Mouse (Mus musculus) thymus, adult 2 months (tissue): Measurements from ENCODE around the gene Abca2. TPM values are rescaled to one million over a fixed set of nuclear protein-coding genes. Genes with fewer than 3 reads are reported as not detected.

ENCODE experiments used
- DNase-seq: peaks from one replicate; pipeline ENCODE4 v3.0.0; 2021
- H3K27ac ChIP-seq: fragments of 200-500 bp; 2 replicates; pipeline ENCODE4 v1.5.1; 2012; ENCODE audit warnings: low read length, control low read depth; ENCODE audit not compliant: control insufficient read depth, insufficient read depth
- H3K27me3 ChIP-seq: fragments of 200-500 bp; 2 replicates; pipeline ENCODE4 v1.6.1; 2012; ENCODE audit warnings: mild to moderate bottlenecking, low read length, moderate library complexity, mixed read lengths; ENCODE audit not compliant: control insufficient read depth, insufficient read depth
- H3K36me3 ChIP-seq: fragments of 200-500 bp; 2 replicates; pipeline ENCODE4 v1.6.1; 2012; ENCODE audit warnings: mild to moderate bottlenecking, low read length, moderate library complexity; ENCODE audit not compliant: control insufficient read depth, insufficient read depth
- H3K4me1 ChIP-seq: fragments of 200-500 bp; replicated peaks from 2 replicates; pipeline ENCODE4 v1.6.1; 2012; ENCODE audit warnings: low read length; ENCODE audit not compliant: control insufficient read depth, insufficient read depth
- H3K4me3 ChIP-seq: fragments of 200-500 bp; 2 replicates; pipeline ENCODE4 v1.5.1; 2012; ENCODE audit warnings: mild to moderate bottlenecking, low read length, control low read depth, moderate library complexity; ENCODE audit not compliant: control insufficient read depth, insufficient read depth
- CTCF ChIP-seq: fragments of 200-500 bp; IDR thresholded peaks from 2 replicates; pipeline ENCODE4 v1.5.1; 2012; ENCODE audit warnings: mild to moderate bottlenecking, control low read depth, low read length, moderate library complexity, borderline replicate concordance; ENCODE audit not compliant: control insufficient read depth, poor library complexity, insufficient read depth; ENCODE audit errors: extremely low read depth
- POLR2A ChIP-seq: fragments of 200-500 bp; IDR thresholded peaks from 2 replicates; pipeline ENCODE4 v1.6.1; 2012; ENCODE audit warnings: mild to moderate bottlenecking, low read length, control low read depth, moderate library complexity; ENCODE audit not compliant: control insufficient read depth, poor library complexity, insufficient read depth; ENCODE audit errors: extremely low read depth
- WGBS: fragments of 180-500 bp; shearing (Covaris S2); methylation state at CpG from one replicate; pipeline ENCODE4 v1.1.7; 2018; 5-methylcytosine and 5-hydroxymethylcytosine counted together
- polyA plus RNA-seq: library from polyadenylated mRNA; depleted of rRNA; stranded (reverse); fragments of >200 nt; gene quantifications from 2 replicates; pipeline ENCODE4 v1.2.3, GENCODE M21; 2012; rRNA removed

Gene Abca2
- 86.6 and 100 TPM in 2 replicates for polyA plus RNA-seq

DNA sequence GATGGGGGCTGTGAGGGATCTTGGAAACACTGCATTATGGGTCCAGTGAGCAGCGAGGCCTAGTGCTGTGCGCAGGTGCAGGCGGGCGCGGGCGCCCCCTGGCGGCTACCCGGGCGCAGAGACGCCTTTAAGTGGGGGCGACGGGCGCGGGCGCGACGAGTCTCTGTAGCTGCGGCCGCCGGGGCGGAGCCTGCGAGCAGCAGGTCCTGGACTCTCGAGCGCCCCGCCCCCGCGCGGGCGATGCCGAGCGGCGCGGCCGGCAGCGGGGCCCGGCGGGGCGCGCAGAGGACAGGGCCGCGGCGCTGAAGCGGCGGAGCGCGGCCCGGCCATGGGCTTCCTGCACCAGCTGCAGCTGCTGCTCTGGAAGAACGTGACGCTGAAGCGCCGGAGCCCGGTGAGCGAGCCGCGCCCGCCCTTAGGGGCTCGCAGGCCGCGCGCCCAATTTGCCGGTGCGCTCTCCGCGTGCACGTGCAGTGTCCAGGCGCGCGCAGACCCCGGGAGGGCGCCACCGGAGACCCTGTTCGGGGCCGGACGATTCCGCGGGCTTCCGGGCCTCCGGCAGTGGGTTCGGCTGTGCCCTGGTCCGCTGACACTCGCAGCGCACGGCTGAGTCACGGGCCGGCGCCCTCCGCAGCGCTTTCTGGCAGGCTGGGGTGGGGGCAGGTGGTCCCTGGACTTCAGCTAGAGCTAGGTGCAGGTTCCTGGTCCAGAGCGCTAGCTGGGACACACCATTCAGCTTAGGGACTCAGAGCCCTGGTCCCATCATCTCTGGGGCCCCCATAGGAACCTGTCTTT lies at the start of gene Abca2:
TSS of gene Abca2 (plus strand) at position 262 of the 795 bp plus-strand sequence.
- peak; percentile 99 for TF ChIP-seq CTCF
- TF ChIP-seq POLR2A: peak; percentile 57; the same call in 1 of the 2 replicates
- H3K4me3 ChIP-seq: peak within 1 kb of the TSS; percentile 66
- peak; percentile 95 for DNase-seq
- under 1% methylated on average over 89 of the region's 89 CpGs for WGBS
- H3K4me1 ChIP-seq: peaks cover 24% of the 10 kb centered on the region
- H3K27me3 ChIP-seq: no peaks in the 10 kb centered on the region
- no peaks in the 10 kb centered on the region for H3K36me3 ChIP-seq
- no peak within 1 kb of the TSS for H3K27ac ChIP-seq

GRCm38 (mm10) chr2:25384492-25384891 lies 44.0 kb upstream of the Abca2 start:
- H3K4me1 ChIP-seq: no peaks in the 10 kb centered on the region
- DNase-seq: no peak
- no peak for TF ChIP-seq POLR2A
- TF ChIP-seq CTCF: no peak
- WGBS: 90% methylated on average over 5 of the region's 5 CpGs
- H3K27me3 ChIP-seq: no peaks in the 10 kb centered on the region
- no peaks in the 10 kb centered on the region for H3K36me3 ChIP-seq
- H3K27ac ChIP-seq: no peak overlapping the region
- no peak overlapping the region for H3K4me3 ChIP-seq

GRCm38 (mm10) chr2:25391266-25391665 lies 37.2 kb upstream of the Abca2 start:
- no peak for TF ChIP-seq CTCF
- TF ChIP-seq POLR2A: no peak
- Histone ChIP-seq H3K4me1 (no peaks in the 10 kb centered on the region; the same call in 1 of the 2 replicates), H3K27ac (no peak overlapping the region), H3K36me3 (no peaks in the 10 kb centered on the region), H3K27me3 (no peaks in the 10 kb centered on the region; the same call in 1 of the 2 replicates), H3K4me3 (no peak overlapping the region)
- no peak for DNase-seq
- WGBS: 75% methylated on average over 5 of the region's 5 CpGs

- Histone ChIP-seq H3K27me3 (peaks cover 3% of the 10 kb centered on the region; the same call in 1 of the 2 replicates), H3K4me3 (no peak overlapping the region), H3K27ac (no peak overlapping the region), H3K4me1 (peaks cover 3% of the 10 kb centered on the region; the same call in 1 of the 2 replicates), H3K36me3 (no peaks in the 10 kb centered on the region)
- DNase-seq: no peak
- TF ChIP-seq CTCF (no peak), POLR2A (no peak)
- 65% methylated on average over 3 of the region's 3 CpGs for WGBS
Observed at GRCm38 (mm10) chr2:25394281-25395221, 34.0 kb upstream of the Abca2 start.

- Histone ChIP-seq H3K4me3 (peak within 1 kb of the TSS; percentile 19; the same call in 1 of the 2 replicates), H3K36me3 (no peaks in the 10 kb centered on the region), H3K27me3 (peaks cover 8% of the 10 kb centered on the region; the same call in 1 of the 2 replicates), H3K4me1 (peaks cover 7% of the 10 kb centered on the region), H3K27ac (no peak within 1 kb of the TSS)
- no peak for TF ChIP-seq POLR2A
- DNase-seq: no peak
- 4% methylated on average over 57 of the region's 57 CpGs for WGBS
Observed at GRCm38 (mm10) chr2:25395721-25396596, 32.5 kb upstream of the Abca2 start, which contains the start of gene Entpd2. Gene Entpd2, plus strand, starts transcription at chr2:25395874.
